Mouse (Mus musculus) erythroblast, embryonic 14.5 days (primary cell): Measurements from ENCODE around the gene Tshz2.

Experiments
- GATA1 ChIP-seq: IDR thresholded peaks from 2 replicates; pipeline ENCODE4 v1.6.1; 2012; ENCODE audit warnings: low read length, inconsistent platforms, mixed read lengths
- TAL1 ChIP-seq: IDR thresholded peaks from 3 replicates; pipeline ENCODE4 v1.6.1; 2012; ENCODE audit warnings: low read length, inconsistent platforms, mixed read lengths

GRCm38 (mm10) chr2:169970481-169970880 is 337.7 kb downstream of the Tshz2 start:
- TF ChIP-seq GATA1 (no peak), TAL1 (no peak)
